Mouse (Mus musculus): ENCODE results near the gene Fcgrt. TPM values are rescaled to one million over a fixed set of nuclear protein-coding genes. Genes with fewer than 3 reads are reported as not detected.
"Not testable (repeated sequence)": the region's sequence is repeated elsewhere in the genome, so short reads cannot be mapped to it uniquely, and the experiment has no call there.

Gene Fcgrt
- polyA plus RNA-seq (2012; rRNA removed) = 34.0 and 34.2 TPM in 2 replicates

DNA sequence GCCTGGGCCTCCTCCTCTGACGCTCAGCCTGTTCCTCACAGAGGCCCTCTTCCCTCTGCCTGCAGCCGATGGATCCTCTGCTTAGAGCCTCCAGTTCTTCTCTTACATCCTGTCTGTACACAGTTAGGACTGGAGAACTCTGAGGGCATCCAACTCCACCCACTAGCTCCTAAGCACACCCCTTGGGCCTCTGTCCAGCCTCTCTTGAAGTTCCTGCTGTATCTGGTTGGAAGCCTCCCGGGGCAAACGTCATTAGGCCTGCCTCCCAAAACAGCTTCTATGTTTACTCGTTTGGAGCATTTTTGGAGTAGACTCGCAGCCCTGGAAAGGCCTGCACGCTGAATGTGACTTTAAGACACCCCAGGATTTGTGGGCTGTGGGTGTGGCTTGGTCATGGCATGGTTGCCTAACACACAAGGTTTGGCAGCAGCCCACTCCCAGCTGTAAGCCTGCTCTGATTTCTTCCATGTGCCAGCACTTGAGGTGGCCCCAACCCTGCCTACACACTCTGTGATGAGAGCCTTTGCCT, at the start of gene Fcgrt:
Gene Fcgrt, minus strand, starts transcription at position 200 of the 529 bp plus-strand sequence.
- peak; percentile 44 to 52 for DNase-seq (ENCODE audit: extremely low spot score in 1 of 2, low spot score in 1 of 2)

DNA sequence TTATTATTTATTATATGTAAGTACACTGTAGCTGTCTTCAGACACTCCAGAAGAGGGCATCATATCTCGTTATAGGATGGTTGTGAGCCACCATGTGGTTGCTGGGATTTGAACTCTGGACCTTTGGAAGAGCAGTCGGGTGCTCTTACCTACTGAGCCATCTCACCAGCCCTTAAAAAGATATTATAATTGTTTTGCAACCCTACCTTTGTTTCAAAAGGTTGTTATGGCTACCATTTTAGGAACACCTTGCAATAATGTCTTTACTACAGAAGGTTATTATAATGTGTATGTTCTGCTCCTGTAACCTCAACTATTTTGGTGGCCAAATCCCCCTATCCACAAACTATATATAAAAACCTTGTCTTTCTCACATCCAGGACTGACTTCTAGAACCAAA, 49.4 kb upstream of the Fcgrt start:
- not testable (repeated sequence) for DNase-seq (ENCODE audit: extremely low spot score in 1 of 2, low spot score in 1 of 2)

DNA sequence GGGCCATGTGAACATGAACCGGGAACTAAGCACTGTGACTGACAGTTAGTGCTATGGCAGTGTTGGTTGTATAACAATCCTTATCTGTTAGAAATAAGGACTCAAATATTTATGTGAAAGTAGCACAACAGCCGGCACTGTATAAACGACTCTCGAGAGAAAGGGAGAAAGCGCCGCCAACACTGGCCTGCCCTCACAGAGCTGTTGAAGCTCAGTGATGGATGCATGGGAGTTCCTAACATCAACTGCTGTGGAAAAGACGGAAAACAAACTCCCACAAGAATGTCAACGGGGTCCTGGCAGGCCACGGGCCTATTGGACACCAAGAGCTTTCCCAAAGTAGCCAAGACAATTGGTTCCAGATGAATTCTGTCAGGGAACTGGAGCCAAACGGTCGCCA, 47.7 kb upstream of the Fcgrt start:
- DNase-seq (ENCODE audit: extremely low spot score in 1 of 2, low spot score in 1 of 2) = no peak

DNA sequence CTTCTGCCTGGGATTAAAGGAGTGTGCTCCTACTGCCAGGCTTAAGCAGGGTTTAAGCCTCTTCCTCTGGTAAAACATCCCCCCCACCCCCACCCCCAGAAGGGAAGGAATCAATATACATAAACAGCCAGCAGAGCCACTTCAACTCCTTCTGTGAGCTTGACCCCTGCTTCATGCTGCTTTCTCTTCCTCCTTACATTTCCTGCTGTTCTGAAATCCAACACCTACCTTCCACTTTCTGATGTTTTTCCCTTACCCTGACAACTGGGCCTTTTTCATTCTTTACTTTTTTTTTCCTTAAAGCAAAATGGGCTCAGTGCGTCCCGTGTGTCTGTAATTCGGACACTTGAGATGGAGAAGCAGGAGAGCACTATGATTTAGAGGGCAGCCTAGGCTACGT, 46.7 kb upstream of the Fcgrt start:
- DNase-seq (ENCODE audit: extremely low spot score in 1 of 2, low spot score in 1 of 2) = no peak

DNA sequence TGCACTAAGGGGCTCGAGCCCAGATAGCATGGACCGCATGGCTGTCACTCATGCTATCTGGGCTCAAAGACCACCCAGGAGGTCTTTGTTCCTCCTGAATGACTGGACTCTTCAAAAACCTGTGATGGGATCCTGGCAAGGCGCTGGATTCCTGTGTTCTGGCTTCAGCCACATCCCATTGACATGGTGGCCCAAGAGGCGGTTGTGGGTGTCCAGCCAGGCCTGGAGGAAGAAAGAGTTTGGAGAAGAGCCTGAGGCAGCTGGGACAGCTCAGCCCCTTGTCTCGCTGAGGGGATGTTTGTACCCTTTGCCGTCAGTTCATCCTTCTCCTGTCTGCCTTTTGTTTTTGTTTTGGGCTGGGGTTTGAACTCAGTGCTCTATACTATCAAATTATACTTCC, 45.9 kb upstream of the Fcgrt start:
- no peak for DNase-seq (ENCODE audit: extremely low spot score in 1 of 2, low spot score in 1 of 2)

DNA sequence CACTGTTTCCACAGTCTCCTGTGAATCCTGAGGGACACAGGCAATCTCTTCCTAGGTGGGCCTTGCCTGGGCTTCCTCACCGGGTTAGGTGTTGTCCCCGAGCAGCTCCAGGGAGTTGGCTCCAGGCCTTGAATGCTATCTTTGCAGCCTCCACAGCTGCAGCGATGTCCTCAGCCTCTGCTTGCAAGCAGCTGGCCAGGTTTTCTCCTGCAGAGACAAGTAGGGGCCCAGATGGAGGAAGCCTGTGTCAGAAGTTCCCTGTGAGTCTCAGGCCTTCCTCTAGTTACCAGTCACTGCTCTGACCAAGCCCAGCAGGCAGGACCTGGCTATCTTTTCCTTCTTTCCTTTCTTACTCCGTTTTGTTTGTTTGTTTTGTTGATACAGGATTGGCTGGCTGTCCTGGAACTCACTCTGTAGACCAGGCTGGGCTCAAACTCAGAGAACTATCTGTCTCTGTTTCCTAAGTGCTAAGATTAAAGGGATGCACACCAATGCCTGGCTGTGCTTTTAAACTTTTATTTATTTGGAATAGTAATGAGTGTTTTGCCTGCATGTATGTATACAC, 45.0 kb upstream of the Fcgrt start:
- DNase-seq (ENCODE audit: extremely low spot score in 1 of 2, low spot score in 1 of 2) = no peak

DNA sequence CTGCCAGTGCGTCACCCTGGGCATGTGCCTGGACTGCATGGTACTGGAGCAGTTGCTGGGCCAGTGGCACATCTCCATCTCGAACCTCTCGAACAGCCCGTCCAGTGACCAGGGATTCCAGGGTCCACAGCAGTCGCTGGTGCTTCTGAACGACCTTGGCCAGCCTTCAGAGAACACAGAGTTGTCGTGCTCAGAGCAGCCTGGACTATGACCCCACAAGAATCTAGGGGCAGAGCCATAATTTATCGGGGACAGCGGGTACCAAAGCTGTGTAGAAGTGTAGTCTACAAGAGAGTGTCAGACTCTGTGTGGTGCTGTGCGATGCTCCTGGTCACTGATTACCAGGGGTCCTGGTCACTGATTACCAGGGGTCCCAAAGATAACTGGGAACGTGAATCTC, 44.2 kb upstream of the Fcgrt start:
- no peak for DNase-seq (ENCODE audit: extremely low spot score in 1 of 2, low spot score in 1 of 2)

DNA sequence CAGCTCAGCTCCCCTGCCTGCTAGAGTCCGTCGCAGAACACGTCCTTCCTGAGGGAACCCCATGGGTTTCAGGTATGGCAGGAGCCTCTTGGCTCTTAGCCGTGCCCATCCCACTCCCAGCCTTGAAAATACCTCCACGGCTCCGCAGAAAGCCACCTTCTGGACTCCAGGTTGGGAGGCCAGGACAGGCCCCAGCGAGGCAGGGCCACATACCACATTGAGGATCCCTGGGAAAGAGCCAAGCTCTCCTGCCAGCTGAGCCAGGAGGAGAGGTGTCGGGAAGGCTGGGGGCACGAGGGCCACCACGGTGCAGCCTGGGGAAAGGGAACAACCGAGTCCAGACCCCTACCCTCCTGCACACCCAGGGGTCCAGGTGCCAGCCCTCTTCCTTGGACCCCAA, 43.6 kb upstream of the Fcgrt start:
- DNase-seq (ENCODE audit: extremely low spot score in 1 of 2, low spot score in 1 of 2) = no peak

DNA sequence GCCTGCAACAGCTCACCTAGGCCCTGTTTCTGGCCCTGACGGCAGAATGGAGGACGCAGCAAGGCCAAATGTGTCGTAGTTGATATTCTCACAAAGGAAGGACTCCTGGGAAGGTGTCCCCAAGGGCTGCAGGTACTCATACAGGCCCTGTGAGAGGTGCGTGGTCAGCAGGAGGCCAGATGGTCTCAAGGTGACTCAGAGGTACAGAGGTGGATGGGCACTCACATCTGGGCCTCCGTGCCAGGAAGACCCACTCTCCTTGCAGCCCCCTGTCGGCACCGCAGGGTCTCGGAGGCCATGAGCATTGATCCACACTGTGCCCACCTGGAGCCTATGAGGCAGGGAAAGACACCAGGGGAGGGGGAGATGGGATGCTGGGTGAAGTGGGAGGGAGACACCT, 41.8 kb upstream of the Fcgrt start:
- no peak for DNase-seq (ENCODE audit: extremely low spot score in 1 of 2, low spot score in 1 of 2)

DNA sequence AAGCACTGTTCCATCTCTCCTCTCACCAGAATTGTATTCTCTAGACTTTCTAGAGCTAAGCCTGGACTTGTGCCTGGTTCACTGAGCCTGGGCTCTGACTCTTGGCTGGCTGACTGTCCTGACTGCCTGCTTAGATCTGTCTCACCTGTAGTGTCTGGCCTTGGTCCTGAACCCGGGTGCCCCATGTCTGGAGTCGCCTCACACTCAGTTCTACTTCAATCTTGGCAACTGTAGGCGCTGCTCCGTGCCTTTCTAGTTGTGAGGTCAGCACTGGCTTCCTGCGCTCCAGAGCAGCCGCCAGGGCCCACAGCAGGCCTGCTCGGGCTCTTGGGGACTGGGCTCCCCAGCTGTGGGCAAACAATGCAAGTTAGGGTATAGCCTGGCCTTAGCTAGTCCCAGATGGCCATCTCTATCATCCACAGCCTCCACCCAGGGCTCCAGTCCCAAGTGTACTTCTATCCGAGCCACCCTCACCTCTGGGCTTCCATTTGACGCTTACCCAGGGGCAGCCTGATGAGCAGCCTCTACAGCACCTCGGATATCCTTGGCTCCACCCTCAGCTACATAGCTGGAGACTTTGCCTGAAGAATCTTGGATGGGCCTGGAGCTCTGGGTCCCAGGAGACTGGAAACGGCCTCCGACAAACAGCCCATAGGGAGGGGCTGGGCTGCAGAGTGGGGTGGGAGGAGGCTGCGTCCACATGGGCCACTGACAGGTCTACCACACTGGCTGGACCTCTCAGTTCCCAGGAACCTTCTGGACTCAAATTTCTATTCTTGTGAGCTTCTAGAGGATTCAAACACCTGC, 40.9 kb upstream of the Fcgrt start:
- DNase-seq (ENCODE audit: extremely low spot score in 1 of 2, low spot score in 1 of 2) = no peak

DNA sequence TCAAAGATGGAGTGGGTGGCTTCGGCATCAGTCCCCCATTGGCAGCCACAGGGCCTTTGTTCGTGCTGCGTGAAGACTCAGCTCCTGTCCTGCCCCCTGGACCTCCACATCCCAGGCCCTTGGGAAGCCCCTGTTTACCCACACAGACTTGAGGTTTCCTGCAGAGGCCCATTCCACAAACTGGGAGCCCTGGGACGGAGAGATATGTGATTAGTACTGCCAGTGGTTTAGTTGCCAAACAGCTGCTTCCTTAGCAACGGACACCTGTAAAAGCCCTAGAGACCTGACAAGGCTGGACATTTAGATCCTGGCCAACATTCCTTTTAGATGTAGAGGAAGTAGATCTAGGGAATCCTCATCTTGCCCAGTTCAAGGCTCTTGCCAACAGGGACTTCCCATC, 38.3 kb upstream of the Fcgrt start:
- DNase-seq (ENCODE audit: extremely low spot score in 1 of 2, low spot score in 1 of 2) = no peak

DNA sequence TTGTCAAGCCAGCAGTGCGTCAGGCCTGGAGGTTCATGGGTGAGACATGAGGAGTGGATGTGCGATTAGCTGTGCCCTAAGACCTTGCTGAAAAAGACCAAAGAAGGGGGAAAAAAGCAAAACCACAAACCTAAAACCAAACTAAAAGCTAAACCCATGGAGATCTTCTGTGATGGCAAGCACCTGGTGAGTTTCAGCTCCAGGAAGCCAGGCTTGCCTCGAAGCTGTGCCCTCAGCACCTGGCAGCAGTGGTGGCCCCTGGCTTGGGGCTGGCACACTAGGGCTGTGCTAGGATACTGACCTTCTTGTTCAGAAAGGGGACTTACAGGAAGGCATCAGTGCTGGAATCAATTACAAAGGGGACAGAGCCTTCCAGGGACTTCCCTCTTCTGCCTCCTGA, 37.7 kb upstream of the Fcgrt start:
- no peak for DNase-seq (ENCODE audit: extremely low spot score in 1 of 2, low spot score in 1 of 2)

DNA sequence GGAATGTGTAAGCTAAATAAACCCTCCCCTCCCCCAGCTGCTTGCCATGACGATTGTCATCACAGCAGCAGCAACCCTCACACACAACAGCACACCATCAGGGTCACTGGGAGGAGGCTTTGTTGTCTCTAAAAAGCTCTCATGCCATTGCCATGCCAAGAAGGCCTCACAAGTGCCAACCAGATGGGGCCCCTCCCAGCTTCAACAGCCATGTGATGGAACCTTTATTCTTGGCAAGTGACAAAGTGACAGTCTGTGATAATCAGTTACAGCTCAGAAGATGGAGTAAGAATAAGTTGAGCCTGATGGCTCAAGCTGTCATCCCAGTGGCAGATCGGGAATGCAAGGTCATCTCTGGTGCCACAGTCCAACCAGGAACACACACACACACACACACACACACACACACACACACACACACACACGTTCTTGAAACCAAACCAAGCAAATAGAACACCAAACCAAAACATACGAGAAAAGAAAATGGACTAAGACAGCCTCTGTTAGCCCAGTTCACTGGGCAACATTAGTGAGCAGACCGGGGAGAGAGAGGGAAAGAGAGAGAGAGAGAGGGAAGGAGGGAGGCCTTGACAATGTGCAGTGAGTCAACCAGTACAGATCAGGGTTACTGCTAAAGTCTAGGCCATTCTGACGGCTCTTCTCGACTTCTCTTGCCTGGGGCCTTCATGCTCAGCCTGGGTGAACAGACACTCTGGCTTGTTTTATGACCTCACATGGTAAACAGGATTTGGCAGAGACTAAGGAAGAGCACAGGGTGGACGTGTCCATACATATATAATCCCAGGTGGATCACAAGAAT, 36.5 kb upstream of the Fcgrt start:
- DNase-seq (ENCODE audit: extremely low spot score in 1 of 2, low spot score in 1 of 2) = no peak

DNA sequence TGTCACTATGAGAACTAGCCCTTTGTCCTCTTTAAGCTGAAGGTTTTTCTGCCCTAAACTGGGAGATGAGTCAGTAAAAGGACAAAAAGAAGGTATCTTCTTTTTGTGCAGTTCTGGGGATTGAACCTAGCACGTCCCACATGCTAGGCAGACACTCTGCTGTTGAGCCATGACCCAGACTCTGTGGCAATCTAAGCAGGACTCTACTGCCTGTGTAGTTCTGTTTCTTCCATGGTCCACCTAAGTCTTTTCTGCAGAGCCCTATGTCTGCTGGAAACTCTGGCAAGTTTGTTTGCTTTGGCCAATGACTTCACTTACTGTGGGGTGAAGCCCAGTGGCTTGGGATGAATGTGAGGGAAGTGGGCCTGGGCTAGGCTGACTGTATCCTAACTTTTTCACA, 34.8 kb upstream of the Fcgrt start:
- no peak for DNase-seq (ENCODE audit: extremely low spot score in 1 of 2, low spot score in 1 of 2)

DNA sequence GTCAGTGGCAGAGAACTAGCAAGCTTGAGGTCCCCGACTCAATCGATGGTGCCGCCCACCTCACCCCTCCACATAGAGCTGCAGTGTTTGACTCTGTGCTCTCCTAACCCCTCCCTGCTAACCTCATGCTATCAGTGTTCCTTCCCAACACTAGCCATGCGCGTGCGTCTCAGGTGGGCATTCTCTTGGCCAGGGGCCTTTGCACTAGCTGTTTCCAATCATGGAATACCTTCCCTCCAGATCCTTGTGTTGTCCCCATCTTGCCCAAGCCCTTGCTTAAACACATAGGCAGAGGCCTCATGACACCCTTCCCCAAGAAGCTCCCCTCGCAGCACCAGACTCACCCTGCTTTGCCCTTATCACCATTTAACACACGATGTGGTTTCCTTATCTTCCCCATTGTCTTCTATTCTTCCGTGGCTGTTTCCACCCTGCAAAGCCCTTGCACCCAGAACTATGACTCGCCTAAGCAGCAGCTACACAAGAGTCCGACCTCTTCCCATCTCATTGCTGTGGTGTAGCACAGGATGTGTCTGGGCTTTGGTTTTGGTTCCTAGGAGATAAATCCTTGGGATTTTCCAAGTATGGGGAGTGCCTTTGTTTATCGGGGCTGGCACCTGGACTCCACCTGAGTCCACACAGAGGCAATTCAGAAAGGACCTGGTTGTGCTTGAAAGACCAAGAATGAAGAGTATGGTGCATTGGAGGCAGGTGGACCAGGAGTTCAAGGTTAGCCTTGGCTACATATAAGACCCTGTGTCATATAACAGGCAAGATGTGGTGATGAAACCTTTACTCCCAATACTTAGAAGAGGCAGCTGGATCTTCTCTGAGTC, 33.7 kb upstream of the Fcgrt start:
- no peak for DNase-seq (ENCODE audit: extremely low spot score in 1 of 2, low spot score in 1 of 2)

DNA sequence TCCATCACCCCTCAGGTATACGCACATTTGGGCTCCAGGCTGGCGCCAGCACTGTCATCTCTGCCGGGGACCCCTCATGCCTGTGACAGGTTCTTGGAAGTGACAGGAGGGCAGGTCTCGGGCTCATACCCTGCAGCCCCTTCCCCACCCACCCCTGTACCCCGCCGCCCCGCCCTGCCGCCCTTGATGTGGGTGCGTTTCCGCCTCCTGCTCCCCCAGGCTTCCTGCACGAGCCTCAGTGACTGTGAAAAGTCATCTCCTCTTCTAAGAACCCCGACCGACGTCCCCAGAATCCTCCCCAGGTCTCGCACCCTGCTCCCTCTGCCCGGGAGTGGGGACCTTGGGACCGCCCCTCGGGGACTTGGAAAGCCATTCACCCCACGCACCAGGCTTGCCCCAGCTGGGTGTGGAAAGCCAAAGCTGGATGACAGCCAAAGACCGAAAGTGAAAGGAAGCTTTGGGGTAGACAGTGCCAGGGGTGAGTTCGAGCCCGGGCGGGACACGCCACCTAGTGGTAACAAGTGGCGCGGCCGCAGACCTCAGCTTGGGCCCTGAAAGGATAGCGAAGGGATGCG, 32.4 kb upstream of the Fcgrt start, which contains the start of the genes Gm45713 and Flt3l:
Gene Gm45713, minus strand, starts transcription at position 239 of the 575 bp plus-strand sequence.
Gene Flt3l, minus strand, starts transcription at position 440 of the 575 bp plus-strand sequence.
- peak; percentile 78 to 95 for DNase-seq (ENCODE audit: extremely low spot score in 1 of 2, low spot score in 1 of 2)

DNA sequence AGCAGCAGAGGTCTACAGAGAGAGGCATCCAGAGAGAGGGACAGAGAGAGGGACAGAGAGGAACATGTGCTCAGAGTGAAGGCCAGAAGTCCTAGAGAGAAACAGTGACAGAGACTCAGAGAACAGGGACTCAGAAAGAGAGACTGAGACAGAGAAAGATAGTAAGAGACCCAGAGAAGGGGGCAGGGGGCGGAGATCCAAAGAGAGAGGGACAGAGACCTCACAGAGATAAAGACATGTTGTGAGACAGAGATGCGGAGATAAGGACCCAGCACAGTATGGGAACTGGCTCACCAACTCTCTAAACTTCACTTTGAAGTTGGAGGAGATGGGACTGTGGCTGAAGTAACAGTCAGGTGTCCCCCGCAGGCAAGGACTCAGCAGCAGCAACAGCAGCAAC, 31.7 kb upstream of the Fcgrt start:
- DNase-seq (ENCODE audit: extremely low spot score in 1 of 2, low spot score in 1 of 2) = no peak

DNA sequence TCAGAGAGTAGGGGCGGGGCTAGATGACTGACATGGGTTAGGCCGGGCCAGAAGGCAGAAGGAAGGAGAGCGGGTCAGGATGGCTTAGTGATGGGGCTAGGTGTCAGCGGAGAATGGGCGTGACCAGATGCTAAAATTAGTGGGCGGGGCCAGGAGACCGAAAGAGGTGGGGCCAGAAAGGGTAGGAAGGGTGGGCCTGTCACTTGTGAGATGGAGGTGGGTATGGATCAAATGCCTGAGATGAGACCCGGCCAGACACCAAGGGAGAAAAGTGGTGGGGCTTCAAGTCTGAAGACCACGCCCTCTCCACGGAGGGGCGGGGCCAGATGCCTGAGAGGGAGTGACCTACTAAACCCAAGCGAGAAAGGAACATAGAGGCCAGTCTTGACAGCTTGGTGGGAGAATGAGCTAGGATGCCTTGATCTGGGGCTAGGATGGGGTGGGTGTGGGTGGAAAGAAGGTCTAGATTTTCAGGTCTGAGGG, 30.9 kb upstream of the Fcgrt start:
- no peak for DNase-seq (ENCODE audit: extremely low spot score in 1 of 2, low spot score in 1 of 2)

DNA sequence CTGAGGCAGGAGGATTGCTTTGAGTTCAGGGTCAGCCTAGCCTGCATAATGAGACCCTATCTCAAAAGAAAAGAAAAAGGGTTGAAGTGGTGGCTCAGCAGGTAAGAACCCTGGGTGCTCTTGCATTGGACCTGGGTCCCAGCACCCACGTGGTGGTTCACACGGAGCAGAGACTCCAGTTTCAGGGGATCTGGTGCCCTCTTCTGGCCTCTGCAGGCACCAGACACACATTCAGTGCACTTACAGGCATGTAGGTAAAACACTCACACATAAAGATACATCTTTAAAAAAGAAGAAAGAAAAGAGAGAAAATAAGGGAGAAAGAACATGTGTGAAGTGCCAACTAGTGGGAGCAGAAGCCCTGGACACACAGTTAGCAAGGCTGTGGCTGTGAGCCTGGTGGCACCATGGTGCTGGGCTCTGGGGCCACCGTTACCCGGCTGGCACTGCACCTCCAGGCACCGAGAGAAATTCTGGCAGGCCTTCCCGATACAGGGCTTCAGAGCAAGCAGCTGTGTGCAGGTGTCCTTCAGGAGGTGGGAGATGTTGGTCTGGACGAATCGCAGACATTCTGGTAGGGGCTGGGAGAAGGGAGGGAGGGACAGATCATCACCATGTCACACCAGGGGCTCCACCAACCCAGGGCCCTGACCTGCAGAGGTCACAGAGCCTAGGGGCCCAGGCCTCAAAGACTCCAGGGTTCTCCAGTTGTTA, 30.0 kb upstream of the Fcgrt start:
- DNase-seq (ENCODE audit: extremely low spot score in 1 of 2, low spot score in 1 of 2) = no peak

All from frontal cortex, adult 2 months (tissue).